Mouse (Mus musculus): ENCODE data around the gene Bmpr1a. TPM values are rescaled to one million over a fixed set of nuclear protein-coding genes. Genes with fewer than 3 reads are reported as not detected.
A peak's percentile ranks its signal among the peaks of the same experiment; 100 is the strongest.

Gene Bmpr1a
- total RNA-seq, 1 experiment = 38.9 TPM

DNA sequence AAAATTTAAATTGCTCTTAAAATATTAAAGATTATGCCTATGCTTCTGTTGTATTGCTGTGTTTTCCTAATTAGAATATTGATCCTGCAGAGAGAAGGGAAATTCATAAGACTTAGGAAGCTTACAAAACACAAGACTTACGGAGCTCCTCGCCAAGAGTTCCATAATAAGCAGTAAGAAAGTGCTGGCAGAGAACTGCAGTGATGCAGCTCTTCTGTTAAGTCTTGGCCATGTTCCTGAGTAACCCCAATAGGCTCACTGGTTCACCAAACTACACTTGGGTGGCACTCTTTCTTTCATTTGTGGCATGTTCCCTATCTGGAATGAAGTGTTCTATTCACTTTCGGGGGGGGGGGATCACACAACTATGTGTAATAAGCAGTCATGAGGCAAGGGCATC is 36.9 kb downstream of the Bmpr1a start:
- Histone ChIP-seq H3K4me1 (ENCODE audit: control insufficient read depth in 2 of 2, insufficient read depth in 2 of 2, low read length in 2 of 2, poor library complexity in 1 of 2) (0 out of 4 replicates have a peak, but pooled peaks cover 0 to 2% of the 10 kb centered on the region in 2 experiments), H3K27ac (ENCODE audit: insufficient read depth, low read depth, low read length, poor library complexity, severe bottlenecking) (no peak overlapping the region), H3K9ac (ENCODE audit: insufficient read depth, low read depth, low read length, poor library complexity, severe bottlenecking) (no peak overlapping the region), H3K9me3 (ENCODE audit: control insufficient read depth, insufficient read depth, low read depth, low read length) (no peaks in the 10 kb centered on the region), H3K4me3 (ENCODE audit: insufficient read depth in 1 of 2, low read depth in 1 of 2, low read length in 2 of 2, poor library complexity in 1 of 2, severe bottlenecking in 1 of 2) (no peak overlapping the region), H3K36me3 (ENCODE audit: control insufficient read depth, insufficient read depth, low read length, poor library complexity, severe bottlenecking) (no peaks in the 10 kb centered on the region; the same call in 1 of the 2 replicates)
- in situ Hi-C loops (cut with MboI; ENCODE audit: low sequenced_read_pairs in 2 of 2, unreplicated experiment in 2 of 2) = no loop called here
- TF ChIP-seq HCFC1 (IDR thresholded peaks at IDR 0.05; ENCODE audit: borderline replicate concordance, insufficient read depth, low read length) (no peak), CHD2 (IDR thresholded peaks at IDR 0.05; ENCODE audit: low read depth, low read length) (no peak), ZC3H11A (IDR thresholded peaks at IDR 0.05; ENCODE audit: borderline replicate concordance, low read depth, low read length) (no peak), ZNF384 (IDR thresholded peaks at IDR 0.05; ENCODE audit: low read depth, low read length) (no peak), MAFK (IDR thresholded peaks at IDR 0.05; ENCODE audit: insufficient read depth, low read depth, low read length) (no peak)
- no peak for DNase-seq (ENCODE audit: low read depth, low spot score)

GRCm38 (mm10) chr14:34459386-34459785 is 43.8 kb downstream of the Bmpr1a start:
- in situ Hi-C loops (cut with MboI; ENCODE audit: low sequenced_read_pairs in 2 of 2, unreplicated experiment in 2 of 2) = no loop called here
- Histone ChIP-seq H3K4me3 (ENCODE audit: insufficient read depth in 1 of 2, low read depth in 1 of 2, low read length in 2 of 2, poor library complexity in 1 of 2, severe bottlenecking in 1 of 2) (no peak overlapping the region), H3K36me3 (ENCODE audit: control insufficient read depth, insufficient read depth, low read length, poor library complexity, severe bottlenecking) (no peaks in the 10 kb centered on the region; the same call in 1 of the 2 replicates), H3K4me1 (ENCODE audit: control insufficient read depth in 2 of 2, insufficient read depth in 2 of 2, low read length in 2 of 2, poor library complexity in 1 of 2) (peaks cover 3 to 10% of the 10 kb centered on the region in 2 experiments; a peak in 2 of 4 replicates), H3K9me3 (ENCODE audit: control insufficient read depth, insufficient read depth, low read depth, low read length) (no peaks in the 10 kb centered on the region), H3K9ac (ENCODE audit: insufficient read depth, low read depth, low read length, poor library complexity, severe bottlenecking) (no peak overlapping the region; the same call in 1 of the 2 replicates), H3K27ac (ENCODE audit: insufficient read depth, low read depth, low read length, poor library complexity, severe bottlenecking) (peak overlapping the region; percentile 54; the same call in 1 of the 2 replicates)
- no peak for TF ChIP-seq MAFK (IDR thresholded peaks at IDR 0.05; ENCODE audit: insufficient read depth, low read depth, low read length)
- TF ChIP-seq ZNF384 (IDR thresholded peaks at IDR 0.05; ENCODE audit: low read depth, low read length) = no peak
- TF ChIP-seq CHD2 (IDR thresholded peaks at IDR 0.05; ENCODE audit: low read depth, low read length) = no peak
- no peak for TF ChIP-seq ZC3H11A (IDR thresholded peaks at IDR 0.05; ENCODE audit: borderline replicate concordance, low read depth, low read length)
- no peak for TF ChIP-seq HCFC1 (IDR thresholded peaks at IDR 0.05; ENCODE audit: borderline replicate concordance, insufficient read depth, low read length)
- DNase-seq (ENCODE audit: low read depth, low spot score) = no peak

- DNase-seq (ENCODE audit: low read depth, low spot score) = peak; percentile 28
- no peak for TF ChIP-seq ZNF384 (IDR thresholded peaks at IDR 0.05; ENCODE audit: low read depth, low read length)
- TF ChIP-seq ZC3H11A (IDR thresholded peaks at IDR 0.05; ENCODE audit: borderline replicate concordance, low read depth, low read length) = no peak
- peak; percentile 57; the same call in 1 of the 2 replicates for TF ChIP-seq MAFK (IDR thresholded peaks at IDR 0.05; ENCODE audit: insufficient read depth, low read depth, low read length)
- TF ChIP-seq CHD2 (IDR thresholded peaks at IDR 0.05; ENCODE audit: low read depth, low read length) = no peak
- Histone ChIP-seq H3K27ac (ENCODE audit: insufficient read depth, low read depth, low read length, poor library complexity, severe bottlenecking) (no peak overlapping the region), H3K36me3 (ENCODE audit: control insufficient read depth, insufficient read depth, low read length, poor library complexity, severe bottlenecking) (no peaks in the 10 kb centered on the region), H3K9ac (ENCODE audit: insufficient read depth, low read depth, low read length, poor library complexity, severe bottlenecking) (no peak overlapping the region), H3K9me3 (ENCODE audit: control insufficient read depth, insufficient read depth, low read depth, low read length) (no peaks in the 10 kb centered on the region), H3K4me1 (ENCODE audit: control insufficient read depth in 2 of 2, insufficient read depth in 2 of 2, low read length in 2 of 2, poor library complexity in 1 of 2) (peaks cover 5 to 14% of the 10 kb centered on the region in 2 experiments; a peak in 2 of 4 replicates), H3K4me3 (ENCODE audit: insufficient read depth in 1 of 2, low read depth in 1 of 2, low read length in 2 of 2, poor library complexity in 1 of 2, severe bottlenecking in 1 of 2) (no peak overlapping the region)
- in situ Hi-C loops (cut with MboI; ENCODE audit: low sequenced_read_pairs in 2 of 2, unreplicated experiment in 2 of 2) = no loop called here
These were observed 44.3 kb downstream of the Bmpr1a start for GRCm38 (mm10) chr14:34458880-34459279.

GRCm38 (mm10) chr14:34454282-34454681 is 48.9 kb downstream of the Bmpr1a start:
- Histone ChIP-seq H3K9ac (ENCODE audit: insufficient read depth, low read depth, low read length, poor library complexity, severe bottlenecking) (no peak overlapping the region), H3K27ac (ENCODE audit: insufficient read depth, low read depth, low read length, poor library complexity, severe bottlenecking) (no peak overlapping the region; the same call in 1 of the 2 replicates), H3K4me3 (ENCODE audit: insufficient read depth in 1 of 2, low read depth in 1 of 2, low read length in 2 of 2, poor library complexity in 1 of 2, severe bottlenecking in 1 of 2) (no peak overlapping the region), H3K9me3 (ENCODE audit: control insufficient read depth, insufficient read depth, low read depth, low read length) (no peaks in the 10 kb centered on the region), H3K4me1 (ENCODE audit: control insufficient read depth in 2 of 2, insufficient read depth in 2 of 2, low read length in 2 of 2, poor library complexity in 1 of 2) (peaks cover 6 to 7% of the 10 kb centered on the region in 2 experiments; a peak in 3 of 4 replicates), H3K36me3 (ENCODE audit: control insufficient read depth, insufficient read depth, low read length, poor library complexity, severe bottlenecking) (no peaks in the 10 kb centered on the region)
- no peak for DNase-seq (ENCODE audit: low read depth, low spot score)
- TF ChIP-seq ZC3H11A (IDR thresholded peaks at IDR 0.05; ENCODE audit: borderline replicate concordance, low read depth, low read length) = no peak
- no peak for TF ChIP-seq ZNF384 (IDR thresholded peaks at IDR 0.05; ENCODE audit: low read depth, low read length)
- no peak for TF ChIP-seq HCFC1 (IDR thresholded peaks at IDR 0.05; ENCODE audit: borderline replicate concordance, insufficient read depth, low read length)
- in situ Hi-C loops (cut with MboI; ENCODE audit: low sequenced_read_pairs in 2 of 2, unreplicated experiment in 2 of 2) = no loop called here

DNA sequence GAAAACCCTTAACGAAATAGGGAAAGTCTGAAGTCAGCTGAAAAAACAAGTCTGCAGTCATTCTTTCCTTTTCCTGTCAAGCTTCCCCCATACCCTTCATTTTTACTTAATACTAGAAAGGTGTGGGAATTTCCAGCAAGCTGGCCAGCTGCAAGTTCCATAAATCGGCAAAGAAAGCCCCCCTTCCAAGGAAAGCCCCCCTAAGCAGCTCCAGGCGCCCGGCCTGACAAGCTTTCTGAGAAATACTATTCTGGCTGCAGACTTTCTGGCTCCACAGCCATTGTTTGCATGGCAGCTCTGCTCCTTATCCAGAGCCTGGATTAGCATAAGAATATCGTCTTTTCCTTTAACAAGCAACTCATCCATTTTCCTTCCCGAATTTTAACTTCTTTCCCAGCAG is 49.5 kb downstream of the Bmpr1a start:
- no peaks in the 10 kb centered on the region for H3K9me3 ChIP-seq (ENCODE audit: control insufficient read depth, insufficient read depth, low read depth, low read length)
- no peak overlapping the region; the same call in 1 of the 2 replicates for H3K27ac ChIP-seq (ENCODE audit: insufficient read depth, low read depth, low read length, poor library complexity, severe bottlenecking)
- H3K4me1 ChIP-seq (ENCODE audit: control insufficient read depth in 2 of 2, insufficient read depth in 2 of 2, low read length in 2 of 2, poor library complexity in 1 of 2) = peaks cover 6 to 7% of the 10 kb centered on the region in 2 experiments; a peak in 3 of 4 replicates
- no peak overlapping the region for H3K9ac ChIP-seq (ENCODE audit: insufficient read depth, low read depth, low read length, poor library complexity, severe bottlenecking)
- DNase-seq (ENCODE audit: low read depth, low spot score) = no peak
- H3K36me3 ChIP-seq (ENCODE audit: control insufficient read depth, insufficient read depth, low read length, poor library complexity, severe bottlenecking) = no peaks in the 10 kb centered on the region
- in situ Hi-C loops (cut with MboI; ENCODE audit: low sequenced_read_pairs in 2 of 2, unreplicated experiment in 2 of 2) = no loop called here
- H3K4me3 ChIP-seq (ENCODE audit: insufficient read depth in 1 of 2, low read depth in 1 of 2, low read length in 2 of 2, poor library complexity in 1 of 2, severe bottlenecking in 1 of 2) = no peak overlapping the region
- TF ChIP-seq ZC3H11A (IDR thresholded peaks at IDR 0.05; ENCODE audit: borderline replicate concordance, low read depth, low read length) (no peak), HCFC1 (IDR thresholded peaks at IDR 0.05; ENCODE audit: borderline replicate concordance, insufficient read depth, low read length) (no peak)

All from ES-E14 (cell line).